Mouse (Mus musculus) midbrain, embryonic 12.5 days (tissue): ENCODE data around the gene Kpna2. TPM values are rescaled to one million over a fixed set of nuclear protein-coding genes. Genes with fewer than 3 reads are reported as not detected.
A peak's percentile ranks its signal among the peaks of the same experiment; 100 is the strongest.
"Not testable (repeated sequence)": the region's sequence is repeated elsewhere in the genome, so short reads cannot be mapped to it uniquely, and the experiment has no call there.

Source experiments
- ATAC-seq: fragments of 200-750 bp; cut with Nextera tagmentation; 2 replicates; pipeline ENCODE4 v1.8.0; 2017; ENCODE audit warnings: low read depth, moderate TSS enrichment, moderate library complexity; ENCODE audit not compliant: low FRiP score
- H3K27ac ChIP-seq: fragments of 300-500 bp; sonication (generic); replicated peaks from 2 replicates; pipeline ENCODE4 v1.5.1; 2016; ENCODE audit warnings: mild to moderate bottlenecking
- H3K27me3 ChIP-seq: fragments of 300-500 bp; sonication (generic); 2 replicates; pipeline ENCODE4 v1.6.1; 2016; ENCODE audit warnings: mild to moderate bottlenecking
- H3K36me3 ChIP-seq: fragments of 300-500 bp; sonication (generic); 2 replicates; pipeline ENCODE4 v1.6.1; 2016
- H3K4me1 ChIP-seq: fragments of 300-500 bp; sonication (generic); 2 replicates; pipeline ENCODE4 v1.6.1; 2016
- H3K4me2 ChIP-seq: fragments of 300-500 bp; sonication (generic); replicated peaks from 2 replicates; pipeline ENCODE4 v1.6.1; 2016; ENCODE audit warnings: mild to moderate bottlenecking, moderate library complexity
- H3K4me3 ChIP-seq: fragments of 300-500 bp; sonication (generic); 2 replicates; pipeline ENCODE4 v1.5.1; 2016; ENCODE audit warnings: mild to moderate bottlenecking
- H3K9ac ChIP-seq: fragments of 300-500 bp; sonication (generic); replicated peaks from 2 replicates; pipeline ENCODE4 v1.6.1; 2016; ENCODE audit warnings: mild to moderate bottlenecking, moderate library complexity
- H3K9me3 ChIP-seq: fragments of 300-500 bp; sonication (generic); 2 replicates; pipeline ENCODE4 v1.6.1; 2016; ENCODE audit warnings: mild to moderate bottlenecking
- WGBS: fragments of 180-500 bp; shearing (Covaris S2); methylation state at CpG from one replicate; pipeline ENCODE4 v1.1.7; 2016; 5-methylcytosine and 5-hydroxymethylcytosine counted together
- polyA plus RNA-seq: library from polyadenylated mRNA; unstranded; fragments of >200 nt; fragmentation: Nextera tagmentation; extraction: Ambion mirVana; gene quantifications from 2 replicates; pipeline ENCODE4 v1.2.1, GENCODE M21; 2016

The Kpna2 gene
- polyA plus RNA-seq, 1 experiment from 2014 or later = 516 TPM

DNA sequence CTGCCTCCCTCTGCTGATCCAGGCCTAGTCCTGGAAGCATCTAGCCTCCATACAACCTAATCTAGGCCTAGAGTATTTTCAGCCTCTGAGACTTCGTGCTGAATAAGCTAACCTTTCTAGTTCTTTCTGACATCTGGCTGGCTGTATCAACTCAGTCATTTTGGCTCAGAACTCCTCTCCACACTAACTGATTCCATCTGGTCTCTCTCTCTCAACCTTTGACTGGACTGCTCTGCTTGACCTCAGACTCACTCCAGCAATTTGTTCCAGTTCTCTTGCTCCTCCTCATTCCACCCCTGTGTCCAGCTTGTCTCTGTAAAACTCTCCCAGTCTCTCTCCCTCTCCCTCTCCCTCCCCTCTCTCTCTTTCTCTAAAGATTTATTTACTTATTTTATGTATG, 17.6 kb upstream of the Kpna2 start:
- Histone ChIP-seq H3K36me3 (no peaks in the 10 kb centered on the region), H3K9me3 (no peaks in the 10 kb centered on the region), H3K9ac (no peak overlapping the region), H3K4me3 (no peak overlapping the region), H3K4me2 (no peak overlapping the region), H3K27me3 (no peaks in the 10 kb centered on the region), H3K27ac (no peak overlapping the region), H3K4me1 (no peaks in the 10 kb centered on the region; the same call in 1 of the 2 replicates)
- WGBS = 59% methylated on average over 1 of the region's 1 CpGs
- no peak for ATAC-seq

DNA sequence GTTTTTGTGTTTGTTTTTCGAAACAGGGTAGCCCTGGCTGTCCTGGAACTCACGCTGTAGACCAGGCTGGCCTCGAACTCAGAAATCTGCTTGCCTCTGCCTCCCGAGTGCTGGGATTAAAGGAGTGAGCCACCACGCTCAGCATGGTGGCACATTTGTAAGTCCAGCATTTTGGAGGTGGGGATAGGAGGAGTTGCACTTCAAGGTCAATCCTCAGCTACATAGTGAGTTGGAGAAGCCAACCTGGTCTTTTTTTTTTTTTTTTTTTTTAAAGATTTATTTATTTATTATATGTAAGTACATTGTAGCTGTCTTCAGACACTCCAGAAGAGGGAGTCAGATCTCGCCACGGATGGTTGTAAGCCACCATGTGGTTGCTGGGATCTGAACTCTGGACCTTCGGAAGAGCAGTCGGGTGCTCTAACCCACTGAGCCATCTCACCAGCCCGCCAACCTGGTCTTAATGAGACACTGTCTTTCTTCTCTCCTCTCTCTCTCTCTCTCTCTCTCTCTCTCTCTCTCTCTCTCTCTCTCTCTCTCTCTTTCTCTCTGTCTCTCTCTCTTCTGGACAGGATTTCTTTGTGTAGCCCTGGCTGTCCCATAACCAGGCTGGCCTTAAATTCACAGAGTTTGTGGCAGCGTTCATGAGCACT, 16.3 kb upstream of the Kpna2 start:
- H3K4me1 ChIP-seq, H3K27me3 ChIP-seq, H3K9me3 ChIP-seq, H3K27ac ChIP-seq, H3K4me3 ChIP-seq, ATAC-seq, H3K9ac ChIP-seq, H3K4me2 ChIP-seq, H3K36me3 ChIP-seq: not testable (repeated sequence)
- 76% methylated on average over 11 of the region's 11 CpGs for WGBS

DNA sequence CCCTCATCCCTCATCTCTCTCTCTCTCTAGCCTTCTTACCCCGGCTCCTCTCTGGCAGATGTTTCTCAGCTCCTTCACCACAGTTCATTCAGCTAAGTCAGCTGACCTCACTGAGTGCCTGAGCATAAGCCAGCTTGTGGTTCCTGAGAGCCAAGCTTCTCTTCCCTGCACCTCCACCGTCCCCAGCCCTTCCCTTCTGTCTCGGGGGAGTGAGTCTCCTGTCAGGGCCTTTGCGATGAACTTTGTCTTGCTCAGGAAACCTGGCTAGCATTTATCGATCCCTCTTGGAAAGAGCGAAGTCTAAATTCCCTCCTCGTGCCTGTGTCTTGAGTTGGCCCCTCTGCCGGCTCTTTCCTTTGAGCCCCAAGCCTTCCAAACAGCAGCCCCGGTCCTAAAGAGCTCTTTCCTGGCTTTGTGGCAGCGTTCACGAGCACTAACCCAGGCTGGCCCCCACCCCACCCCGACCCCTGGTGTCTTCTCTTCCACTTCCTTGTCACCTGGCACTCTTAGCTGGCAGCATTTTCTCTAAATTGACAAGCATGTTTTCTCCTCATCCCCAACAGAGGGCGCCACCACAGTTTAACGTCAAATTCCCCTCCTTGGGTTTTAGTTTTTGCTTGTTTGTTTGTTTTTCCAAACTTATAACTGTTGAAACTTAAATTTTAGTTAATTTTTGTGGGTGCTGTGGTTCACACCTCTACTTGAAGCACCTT, 15.4 kb upstream of the Kpna2 start:
- ATAC-seq = no peak
- WGBS = 46% methylated on average over 14 of the region's 14 CpGs
- peaks cover 4% of the 10 kb centered on the region; the same call in 1 of the 2 replicates for H3K4me1 ChIP-seq

DNA sequence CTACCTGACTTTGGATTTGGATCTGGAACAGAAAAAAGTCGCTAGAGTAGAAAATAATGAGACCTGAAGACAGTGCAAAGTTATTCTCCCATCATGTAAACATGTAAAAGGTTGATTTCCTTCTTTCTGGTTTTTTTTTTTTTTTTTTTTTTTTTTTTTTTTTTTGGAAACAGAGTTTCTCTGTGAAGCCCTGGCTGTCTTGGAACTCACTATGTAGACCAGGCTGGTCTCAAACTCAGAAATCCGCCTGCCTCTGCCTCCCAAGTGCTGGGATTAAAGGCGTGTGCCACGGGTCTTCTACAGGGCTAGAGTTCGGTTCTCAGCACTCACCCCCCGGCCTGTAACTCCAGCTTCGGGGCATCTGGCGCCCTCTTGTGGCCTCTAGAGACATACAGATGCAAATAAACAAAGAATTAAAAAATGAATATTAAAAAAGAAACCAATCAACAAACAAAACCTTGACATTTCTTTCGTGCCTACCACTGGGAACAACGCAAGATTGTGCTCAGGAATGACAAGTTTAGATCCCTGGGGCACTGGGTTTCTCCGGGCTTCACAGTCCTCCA, 14.8 kb upstream of the Kpna2 start:
- 77% methylated on average over 11 of the region's 11 CpGs for WGBS
- no peaks in the 10 kb centered on the region for H3K27me3 ChIP-seq
- no peak overlapping the region for H3K27ac ChIP-seq
- no peak overlapping the region for H3K4me3 ChIP-seq
- no peak overlapping the region for H3K9ac ChIP-seq
- ATAC-seq = no peak
- H3K36me3 ChIP-seq = no peaks in the 10 kb centered on the region
- H3K4me2 ChIP-seq = no peak overlapping the region
- peaks cover 4% of the 10 kb centered on the region; the same call in 1 of the 2 replicates for H3K4me1 ChIP-seq
- no peaks in the 10 kb centered on the region for H3K9me3 ChIP-seq

More for the DNA sequence above, 15.4 kb upstream of the Kpna2 start:
- no peak overlapping the region for H3K4me3 ChIP-seq
- no peak overlapping the region for H3K9ac ChIP-seq
- no peak overlapping the region for H3K27ac ChIP-seq
- H3K27me3 ChIP-seq = no peaks in the 10 kb centered on the region
- H3K4me2 ChIP-seq = no peak overlapping the region
- H3K36me3 ChIP-seq = no peaks in the 10 kb centered on the region
- H3K9me3 ChIP-seq = no peaks in the 10 kb centered on the region

DNA sequence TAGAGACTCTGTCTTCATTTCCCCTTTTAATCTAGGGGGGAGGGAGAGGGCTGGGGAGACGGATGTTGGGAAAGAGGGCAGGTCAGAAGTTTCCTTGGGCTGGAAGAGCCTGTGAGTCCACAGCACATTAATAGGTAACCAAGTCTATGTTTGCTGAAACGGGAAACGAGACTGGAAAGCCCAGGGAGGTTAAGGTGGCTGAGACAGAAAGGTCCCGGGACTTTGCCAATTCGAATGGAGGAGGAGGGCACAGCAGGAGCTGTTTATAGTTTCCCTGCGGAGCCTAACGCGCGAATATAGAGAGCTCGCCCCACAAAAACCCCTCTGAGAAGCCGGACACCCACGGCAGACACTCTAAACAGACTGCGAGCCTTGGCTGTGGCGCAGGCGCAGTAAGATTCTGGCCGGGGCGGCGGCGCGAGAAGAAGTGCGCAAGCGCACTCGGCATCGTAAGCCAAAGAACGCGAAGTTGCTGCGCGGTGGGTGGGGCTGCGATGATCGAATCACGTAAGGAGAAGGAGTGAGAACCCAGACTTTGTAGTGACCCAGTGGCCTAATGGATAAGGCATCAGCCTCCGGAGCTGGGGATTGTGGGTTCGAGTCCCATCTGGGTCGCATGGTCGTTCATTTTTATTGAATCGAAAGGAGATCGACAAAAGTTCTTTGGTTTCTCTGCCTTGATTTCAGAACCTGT, 13.1 kb upstream of the Kpna2 start:
- H3K27ac ChIP-seq = peak overlapping the region; percentile 89
- H3K27me3 ChIP-seq = no peaks in the 10 kb centered on the region
- H3K36me3 ChIP-seq = no peaks in the 10 kb centered on the region
- no peaks in the 10 kb centered on the region for H3K9me3 ChIP-seq
- ATAC-seq = peak; percentile 94
- H3K9ac ChIP-seq = peak overlapping the region; percentile 69
- WGBS = under 1% methylated on average over 37 of the region's 37 CpGs
- H3K4me2 ChIP-seq = peak overlapping the region; percentile 51
- H3K4me1 ChIP-seq = peaks cover 4% of the 10 kb centered on the region; the same call in 1 of the 2 replicates
- H3K4me3 ChIP-seq = peak overlapping the region; percentile 56

DNA sequence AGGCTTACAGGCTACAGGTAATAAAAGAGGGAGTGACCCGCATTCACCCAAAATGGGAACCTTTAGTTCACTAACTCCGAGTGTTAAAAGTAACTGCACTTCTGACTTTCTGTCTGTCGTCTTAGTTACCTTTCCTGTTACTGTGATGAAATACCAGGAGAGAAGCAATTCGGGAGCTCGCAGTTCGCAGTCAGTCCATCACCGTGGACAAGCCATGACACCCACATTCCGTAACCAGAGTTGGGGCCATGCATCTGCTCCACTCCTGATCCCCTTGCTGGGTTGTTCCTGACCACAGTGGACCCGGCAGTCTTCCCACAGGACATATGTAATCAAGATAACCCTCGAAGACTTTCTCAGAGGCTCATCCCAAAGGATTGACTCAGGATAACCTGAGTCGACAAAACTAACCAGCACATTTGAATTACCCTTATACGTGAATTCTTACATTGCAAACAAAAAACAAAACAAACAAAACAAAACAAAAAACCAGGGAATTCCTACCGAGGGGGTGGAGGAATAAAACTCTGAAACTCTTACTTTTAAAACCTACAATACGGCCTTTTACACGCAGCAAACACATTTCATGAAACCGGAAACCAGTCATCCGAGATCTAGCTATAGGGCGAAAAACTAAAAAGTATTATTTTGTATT, 12.5 kb upstream of the Kpna2 start:
- 0 out of 2 replicates have a peak, but pooled peaks have one; percentile 6 for ATAC-seq
- WGBS = 46% methylated on average over 18 of the region's 18 CpGs

DNA sequence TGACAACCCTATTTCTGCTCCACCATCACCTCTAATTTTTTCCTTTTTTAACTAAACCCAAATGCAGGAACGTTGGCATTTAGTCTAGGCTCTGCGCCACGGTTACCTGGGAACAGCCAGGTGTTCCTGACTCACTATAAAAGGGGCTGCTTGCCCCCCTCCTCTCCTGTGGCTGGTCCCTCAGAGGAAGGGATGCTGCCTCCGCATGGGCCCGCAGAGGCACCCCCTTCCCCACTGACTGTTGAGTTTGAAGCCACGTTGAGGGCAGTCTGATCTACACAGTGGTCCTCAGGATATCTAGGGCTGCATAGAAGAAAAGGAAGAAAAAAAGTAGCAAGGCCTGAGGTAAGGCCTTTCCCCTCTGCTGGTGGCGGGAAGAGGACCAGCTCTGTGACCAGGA, 11.8 kb upstream of the Kpna2 start:
- Histone ChIP-seq H3K36me3 (no peaks in the 10 kb centered on the region), H3K9me3 (no peaks in the 10 kb centered on the region), H3K4me2 (no peak overlapping the region), H3K4me3 (no peak overlapping the region), H3K27ac (no peak overlapping the region), H3K9ac (no peak overlapping the region), H3K4me1 (peaks cover 4% of the 10 kb centered on the region; the same call in 1 of the 2 replicates), H3K27me3 (no peaks in the 10 kb centered on the region)
- ATAC-seq = no peak
- WGBS = 76% methylated on average over 7 of the region's 7 CpGs

More for the DNA sequence above, 12.5 kb upstream of the Kpna2 start:
- Histone ChIP-seq H3K4me2 (peak overlapping the region; percentile 51), H3K4me3 (peak overlapping the region; percentile 56), H3K9ac (peak overlapping the region; percentile 69), H3K4me1 (peaks cover 4% of the 10 kb centered on the region; the same call in 1 of the 2 replicates), H3K9me3 (no peaks in the 10 kb centered on the region), H3K36me3 (no peaks in the 10 kb centered on the region), H3K27me3 (no peaks in the 10 kb centered on the region), H3K27ac (peak overlapping the region; percentile 89)

DNA sequence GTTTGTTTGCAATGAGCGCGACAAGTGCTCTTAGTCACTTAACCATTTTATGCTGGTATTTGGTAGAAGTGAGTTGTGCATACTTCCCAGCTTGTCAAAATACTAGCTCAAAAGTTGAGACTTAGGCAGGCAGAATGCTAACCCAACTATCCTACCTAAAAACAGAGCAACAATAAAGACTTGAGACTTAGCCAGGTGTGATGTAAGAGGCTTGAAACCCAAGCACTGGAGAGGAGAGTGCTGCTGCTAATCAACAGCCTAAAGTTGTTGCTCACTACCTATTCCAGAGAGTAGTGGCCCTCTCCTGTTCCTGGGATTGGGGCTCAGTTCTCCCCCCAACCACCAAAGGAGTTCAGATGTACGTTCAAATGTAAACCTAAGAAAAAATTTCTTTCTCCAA, 11.1 kb upstream of the Kpna2 start:
- Histone ChIP-seq H3K27ac (no peak overlapping the region), H3K9me3 (no peaks in the 10 kb centered on the region), H3K36me3 (no peaks in the 10 kb centered on the region), H3K27me3 (no peaks in the 10 kb centered on the region), H3K4me1 (peaks cover 4% of the 10 kb centered on the region; the same call in 1 of the 2 replicates), H3K9ac (no peak overlapping the region), H3K4me2 (no peak overlapping the region), H3K4me3 (no peak overlapping the region)
- ATAC-seq = no peak
- WGBS = 89% methylated on average over 3 of the region's 3 CpGs

DNA sequence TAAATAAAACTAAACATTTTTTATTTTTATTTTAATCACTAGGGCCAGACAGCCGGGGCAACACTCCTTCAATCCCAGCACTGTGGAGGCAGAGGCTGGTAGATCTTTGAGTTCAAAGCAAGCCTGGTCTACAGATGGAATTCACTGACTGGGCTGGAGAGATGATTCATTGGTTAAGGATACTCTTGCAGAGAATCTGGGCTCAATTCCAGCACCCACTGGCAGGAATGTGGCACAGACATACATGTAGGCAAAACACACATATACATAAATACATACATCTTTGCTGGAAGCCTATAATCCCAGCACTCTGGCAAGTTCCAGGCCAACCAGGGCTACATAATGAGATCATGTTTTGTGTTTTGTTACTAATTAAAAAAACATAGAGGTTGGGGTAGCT, 6.2 kb upstream of the Kpna2 start:
- H3K27me3 ChIP-seq = no peaks in the 10 kb centered on the region
- 79% methylated on average over 1 of the region's 1 CpGs for WGBS
- no peak overlapping the region for H3K27ac ChIP-seq
- 0 out of 2 replicates have a peak, but pooled peaks cover 10% of the 10 kb centered on the region for H3K4me1 ChIP-seq
- H3K4me3 ChIP-seq = no peak overlapping the region
- H3K36me3 ChIP-seq = no peaks in the 10 kb centered on the region
- H3K9ac ChIP-seq = no peak overlapping the region
- no peaks in the 10 kb centered on the region for H3K9me3 ChIP-seq
- no peak for ATAC-seq
- H3K4me2 ChIP-seq = no peak overlapping the region

DNA sequence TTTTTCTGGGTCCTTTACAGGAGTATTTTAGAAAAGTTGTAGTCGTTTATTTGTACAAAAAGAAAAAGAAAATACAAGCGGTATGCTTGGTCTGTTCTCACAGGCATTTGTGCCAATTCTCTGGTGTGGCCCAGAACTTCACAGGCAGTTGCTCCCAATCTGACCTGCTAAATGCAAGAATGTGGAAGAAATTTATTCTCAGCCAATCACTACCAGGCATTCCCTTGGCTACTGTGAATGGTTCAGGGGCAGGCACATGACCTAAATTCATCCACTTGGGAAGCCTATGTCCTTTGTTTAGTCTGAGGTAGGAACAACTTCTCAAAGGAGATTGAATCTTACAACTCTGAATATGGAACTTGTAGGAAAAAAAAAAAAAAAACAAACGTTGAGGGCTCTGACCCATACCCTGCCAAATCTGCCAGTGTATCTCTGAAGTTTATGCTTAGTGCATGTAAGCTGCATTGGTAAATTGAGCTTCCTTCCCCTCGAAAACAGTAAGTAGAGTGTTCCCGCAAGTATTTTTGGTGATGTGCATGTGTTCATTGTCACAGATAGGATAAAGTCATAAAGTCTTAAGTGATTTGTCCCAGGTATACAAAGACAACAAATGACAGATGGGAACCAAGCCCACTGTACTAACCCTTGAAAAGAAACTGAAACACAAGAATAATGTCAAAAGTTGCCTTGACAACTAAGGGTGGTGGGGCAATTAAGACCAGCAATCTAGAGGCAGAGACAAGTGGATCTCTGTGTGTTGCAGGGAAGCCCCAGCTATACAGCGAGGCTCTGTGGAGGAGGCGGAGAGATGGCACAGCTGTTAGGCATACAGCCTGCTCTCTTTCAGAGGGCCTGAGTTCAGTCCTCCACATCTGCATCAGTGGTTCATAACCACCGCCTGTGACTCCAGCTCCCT, 2.7 kb upstream of the Kpna2 start:
- Histone ChIP-seq H3K27me3 (no peaks in the 10 kb centered on the region), H3K9ac (no peak overlapping the region), H3K4me1 (peaks cover 15% of the 10 kb centered on the region), H3K9me3 (no peaks in the 10 kb centered on the region), H3K4me2 (no peak overlapping the region), H3K27ac (peak overlapping the region; percentile 49; the same call in 1 of the 2 replicates), H3K36me3 (peaks cover 3% of the 10 kb centered on the region; the same call in 1 of the 2 replicates), H3K4me3 (no peak overlapping the region)
- WGBS = 45% methylated on average over 8 of the region's 8 CpGs
- ATAC-seq = no peak
